16 mouse cellular contexts compared by ENCODE assay signal in the genomic region with DNA sequence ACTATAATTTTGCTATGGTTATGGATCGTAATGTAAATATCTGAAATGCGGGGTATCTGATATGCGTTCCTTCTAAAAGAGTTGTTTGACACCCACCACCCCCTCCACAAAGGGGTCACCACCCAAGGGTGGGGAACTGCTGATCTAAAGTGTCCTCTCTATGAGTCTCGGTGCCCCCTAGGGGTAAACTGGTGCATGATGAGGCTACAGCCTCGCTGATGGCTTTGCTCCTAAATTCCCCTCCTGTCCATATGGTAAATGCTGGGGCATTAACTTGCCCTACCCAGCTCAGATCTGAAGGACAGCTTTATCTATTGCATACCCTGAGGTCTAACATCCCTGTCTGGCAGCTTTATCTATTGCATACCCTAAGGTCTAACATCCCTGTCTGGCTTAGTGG.
DNase-seq lines count a peak whose midpoint lies in the region; ATAC-seq and TF ChIP-seq lines count a peak whose summit lies in the region.
"Had no signal": no experiment of that assay in that cellular context is flagged by ENCODE, and none has a peak within 500 bp of the region (broad histone marks: within the 10 kb centered on the region; RNA-seq: fewer than 3 reads in every experiment).

No protein-coding gene starts in this region.

- H3K9ac ChIP-seq in liver, embryonic 14.5 days (replicated peaks), result no peak overlapping the region
- H3K9ac ChIP-seq in ES-Bruce4 (ENCODE audit: low read depth, poor library complexity, severe bottlenecking), result no peak overlapping the region
- H3K9ac ChIP-seq: lung, embryonic 15.5 days; midbrain, embryonic 12.5 days had no signal

- H3K27ac ChIP-seq in gastrocnemius, adult 2 months, result no peak overlapping the region
- H3K27ac ChIP-seq in liver, embryonic 14.5 days, result no peak overlapping the region
- H3K27ac ChIP-seq in ES-Bruce4 (ENCODE audit: insufficient read depth, low read length), result no peak overlapping the region
- H3K27ac ChIP-seq in thymus, adult 2 months (ENCODE audit: control insufficient read depth, insufficient read depth, low read length), result no peak overlapping the region
- H3K27ac ChIP-seq: heart, embryonic 10.5 days; hindbrain, embryonic 10.5 days; midbrain, embryonic 12.5 days had no signal

- no peak for DNase-seq in gastrocnemius, adult 2 months
- DNase-seq in gastrocnemius, adult 18-20 months (ENCODE audit: low spot score), result no peak
- no peak for DNase-seq in liver, embryonic 14.5 days (ENCODE audit: low read depth in 3 of 3, low spot score in 3 of 3)
- no peak for DNase-seq in liver
- DNase-seq in thymus, adult 2 months, result peak; percentile 72
- DNase-seq in lung, postnatal 25 days (ENCODE audit: low spot score), result no peak
- no peak for DNase-seq in lung, postnatal 14 days
- DNase-seq: adrenal gland, adult 2 months; cerebellum, adult 11 months; kidney, adult 11 months; right cerebral cortex, postnatal 4 days had no signal

- no peaks in the 10 kb centered on the region for H3K9me3 ChIP-seq in liver, embryonic 14.5 days (ENCODE audit: control insufficient read depth, low read length)
- no peaks in the 10 kb centered on the region for H3K9me3 ChIP-seq in ES-Bruce4 (replicated peaks; ENCODE audit: control insufficient read depth, insufficient read depth, low read length, poor library complexity, severe bottlenecking)
- H3K9me3 ChIP-seq: heart, embryonic 10.5 days; hindbrain, embryonic 10.5 days; lung, embryonic 15.5 days; midbrain, embryonic 12.5 days had no signal

- TF ChIP-seq EP300 in liver, embryonic 14.5 days (IDR thresholded peaks at IDR 0.05; ENCODE audit: low read depth), result no peak
- no peak for TF ChIP-seq EP300 in ES-Bruce4 (IDR thresholded peaks at IDR 0.05; ENCODE audit: insufficient read depth, low read depth, low read length)

- H3K4me1 ChIP-seq in liver, embryonic 14.5 days (replicated peaks; ENCODE audit: control insufficient read depth in 2 of 2, insufficient read depth in 2 of 2, low read length in 1 of 2), result no peaks in the 10 kb centered on the region
- no peaks in the 10 kb centered on the region for H3K4me1 ChIP-seq in ES-Bruce4 (ENCODE audit: control insufficient read depth, insufficient read depth, low read length)
- peaks cover 48% of the 10 kb centered on the region for H3K4me1 ChIP-seq in thymus, adult 2 months (replicated peaks; ENCODE audit: control insufficient read depth, insufficient read depth, low read length)
- H3K4me1 ChIP-seq: midbrain, embryonic 12.5 days had no signal

- 79% methylated on average over 5 of the region's 5 CpGs for WGBS in liver, embryonic 14.5 days (ENCODE audit: insufficient replicate concordance)
- WGBS in thymus, adult 2 months, result 94% methylated on average over 5 of the region's 5 CpGs

- H3K4me3 ChIP-seq in gastrocnemius, adult 2 months, result no peak overlapping the region
- H3K4me3 ChIP-seq in liver, embryonic 14.5 days (ENCODE audit: insufficient read depth in 1 of 2, low read depth in 2 of 2, low read length in 2 of 2), result no peak overlapping the region
- no peak overlapping the region for H3K4me3 ChIP-seq in ES-Bruce4 (ENCODE audit: low read depth, low read length)
- H3K4me3 ChIP-seq in thymus, adult 2 months (ENCODE audit: control insufficient read depth, insufficient read depth, low read length), result no peak overlapping the region
- H3K4me3 ChIP-seq: heart, embryonic 10.5 days; hindbrain, embryonic 10.5 days; lung, embryonic 15.5 days; midbrain, embryonic 12.5 days had no signal

- H3K4me2 ChIP-seq in liver, embryonic 14.5 days (ENCODE audit: low read depth), result no peak overlapping the region
- H3K4me2 ChIP-seq: lung, embryonic 15.5 days; midbrain, embryonic 12.5 days had no signal

- no peaks in the 10 kb centered on the region; the same call in none of the 2 replicates for H3K36me3 ChIP-seq in liver, embryonic 14.5 days (replicated peaks; ENCODE audit: control insufficient read depth, insufficient read depth, low read depth)
- no peaks in the 10 kb centered on the region for H3K36me3 ChIP-seq in ES-Bruce4 (ENCODE audit: control insufficient read depth, insufficient read depth, low read length, poor library complexity, severe bottlenecking)
- H3K36me3 ChIP-seq in thymus, adult 2 months (ENCODE audit: control insufficient read depth, insufficient read depth, low read length), result no peaks in the 10 kb centered on the region
- H3K36me3 ChIP-seq: heart, embryonic 10.5 days; hindbrain, embryonic 10.5 days; midbrain, embryonic 12.5 days had no signal

- TF ChIP-seq POLR2A in ES-Bruce4 (IDR thresholded peaks at IDR 0.05; ENCODE audit: insufficient read depth, low read length), result no peak
- TF ChIP-seq POLR2A in thymus, adult 2 months (IDR thresholded peaks at IDR 0.05; ENCODE audit: control insufficient read depth, extremely low read depth, insufficient read depth, low read length, poor library complexity), result no peak

- intact Hi-C loops in gastrocnemius, adult 2 months (cut with DNase I), result no loop called here

- no peak for ATAC-seq in liver, embryonic 14.5 days (ENCODE audit: insufficient read depth)

- H3K27me3 ChIP-seq in liver, embryonic 14.5 days (ENCODE audit: control insufficient read depth, insufficient read depth, low read length), result no peaks in the 10 kb centered on the region
- H3K27me3 ChIP-seq in ES-Bruce4 (ENCODE audit: control insufficient read depth, insufficient read depth, low read length, poor library complexity, severe bottlenecking), result no peaks in the 10 kb centered on the region
- H3K27me3 ChIP-seq in thymus, adult 2 months (ENCODE audit: control insufficient read depth, insufficient read depth, low read length), result no peaks in the 10 kb centered on the region
- H3K27me3 ChIP-seq: lung, embryonic 15.5 days; midbrain, embryonic 12.5 days had no signal

- peak; percentile 39 for TF ChIP-seq CTCF in gastrocnemius, adult 2 months (IDR thresholded peaks at IDR 0.05)
- TF ChIP-seq CTCF in liver, embryonic 14.5 days (IDR thresholded peaks at IDR 0.05; ENCODE audit: low read depth), result peak; percentile 48
- TF ChIP-seq CTCF in ES-Bruce4 (IDR thresholded peaks at IDR 0.05; ENCODE audit: low read depth, low read length), result peak; percentile 25
- peak; percentile 27; the same call in 1 of the 2 replicates for TF ChIP-seq CTCF in thymus, adult 2 months (IDR thresholded peaks at IDR 0.05; ENCODE audit: borderline replicate concordance, control insufficient read depth, extremely low read depth, insufficient read depth, low read length, poor library complexity)
